Mouse (Mus musculus) liver, postnatal 0 days (tissue): ENCODE measurements around the gene Olfr691.

Source experiments
- CTCF ChIP-seq: sonication (generic); IDR thresholded peaks from 2 replicates; pipeline ENCODE4 v1.5.1; 2016; ENCODE audit warnings: antibody characterized with exemption, low read depth
- EP300 ChIP-seq: IDR thresholded peaks from 2 replicates; pipeline ENCODE4 v1.6.1; 2016; ENCODE audit warnings: antibody characterized with exemption, low read depth, mild to moderate bottlenecking

DNA sequence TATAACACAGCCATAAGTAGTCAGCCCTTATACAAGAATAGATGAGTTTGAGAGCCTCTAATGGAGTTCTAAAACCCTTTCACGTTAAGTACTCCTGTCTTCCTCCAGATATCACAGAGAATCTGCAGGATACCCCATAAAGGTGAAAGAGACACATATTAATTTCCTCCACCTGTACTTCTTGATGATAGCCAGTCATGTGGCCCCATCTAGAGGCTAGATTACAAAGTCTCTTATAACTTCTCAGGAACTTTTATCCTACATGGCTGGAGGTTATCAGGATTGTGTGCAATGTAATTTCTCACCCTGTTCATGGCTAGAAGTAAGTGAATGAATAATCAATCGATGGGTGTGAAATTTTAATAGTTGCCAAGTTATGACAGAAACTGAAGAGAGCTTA lies 16.8 kb downstream of the Olfr691 start:
- TF ChIP-seq CTCF = no peak
- TF ChIP-seq EP300 = no peak
